Mouse (Mus musculus): Measurements from ENCODE around the gene Stoml2. TPM values are rescaled to one million over a fixed set of nuclear protein-coding genes. Genes with fewer than 3 reads are reported as not detected.
A peak's percentile ranks its signal among the peaks of the same experiment; 100 is the strongest.

The Stoml2 gene
- total RNA-seq, 1 experiment: 279 TPM

DNA sequence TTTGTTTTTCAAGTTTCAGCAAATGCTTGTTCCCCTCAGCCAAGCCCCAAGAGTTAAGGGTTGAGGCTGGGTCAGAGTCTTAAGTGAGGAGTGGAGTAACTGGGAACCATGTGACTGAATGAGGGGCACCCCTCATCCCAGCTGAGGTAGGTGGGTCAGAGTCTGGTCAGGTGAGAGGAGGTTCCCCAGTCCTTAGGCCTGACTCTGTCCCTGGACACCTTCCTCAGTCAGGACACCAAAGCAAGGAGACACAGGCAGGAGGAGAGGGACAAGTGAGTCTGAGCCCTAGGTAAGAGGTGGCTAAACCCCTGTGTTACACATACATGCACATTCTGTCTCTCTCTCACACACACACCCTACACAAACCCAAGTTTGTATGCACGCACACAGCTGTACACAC, 991 bp upstream of the Stoml2 start:
- in situ Hi-C loops (cut with MboI; ENCODE audit: low sequenced_read_pairs in 2 of 2, unreplicated experiment in 2 of 2): no loop called here
- peaks cover 14% of the 10 kb centered on the region for H3K36me3 ChIP-seq (ENCODE audit: control insufficient read depth, insufficient read depth, low read length, poor library complexity, severe bottlenecking)
- H3K4me1 ChIP-seq (ENCODE audit: control insufficient read depth in 2 of 2, insufficient read depth in 2 of 2, low read length in 2 of 2, poor library complexity in 1 of 2): peaks cover 0 to 3% of the 10 kb centered on the region in 2 experiments; a peak in 1 of 4 replicates
- H3K4me3 ChIP-seq (ENCODE audit: insufficient read depth in 1 of 2, low read depth in 1 of 2, low read length in 2 of 2, poor library complexity in 1 of 2, severe bottlenecking in 1 of 2): no peak overlapping the region
- TF ChIP-seq MAFK (IDR thresholded peaks at IDR 0.05; ENCODE audit: insufficient read depth, low read depth, low read length) (no peak), ZC3H11A (IDR thresholded peaks at IDR 0.05; ENCODE audit: borderline replicate concordance, low read depth, low read length) (no peak), CHD2 (IDR thresholded peaks at IDR 0.05; ENCODE audit: low read depth, low read length) (no peak), ZNF384 (IDR thresholded peaks at IDR 0.05; ENCODE audit: low read depth, low read length) (no peak), HCFC1 (IDR thresholded peaks at IDR 0.05; ENCODE audit: borderline replicate concordance, insufficient read depth, low read length) (no peak)
- H3K9me3 ChIP-seq (ENCODE audit: control insufficient read depth, insufficient read depth, low read depth, low read length): no peaks in the 10 kb centered on the region
- no peak overlapping the region for H3K27ac ChIP-seq (ENCODE audit: insufficient read depth, low read depth, low read length, poor library complexity, severe bottlenecking)
- DNase-seq (ENCODE audit: low read depth, low spot score): no peak
- H3K9ac ChIP-seq (ENCODE audit: insufficient read depth, low read depth, low read length, poor library complexity, severe bottlenecking): no peak overlapping the region

DNA sequence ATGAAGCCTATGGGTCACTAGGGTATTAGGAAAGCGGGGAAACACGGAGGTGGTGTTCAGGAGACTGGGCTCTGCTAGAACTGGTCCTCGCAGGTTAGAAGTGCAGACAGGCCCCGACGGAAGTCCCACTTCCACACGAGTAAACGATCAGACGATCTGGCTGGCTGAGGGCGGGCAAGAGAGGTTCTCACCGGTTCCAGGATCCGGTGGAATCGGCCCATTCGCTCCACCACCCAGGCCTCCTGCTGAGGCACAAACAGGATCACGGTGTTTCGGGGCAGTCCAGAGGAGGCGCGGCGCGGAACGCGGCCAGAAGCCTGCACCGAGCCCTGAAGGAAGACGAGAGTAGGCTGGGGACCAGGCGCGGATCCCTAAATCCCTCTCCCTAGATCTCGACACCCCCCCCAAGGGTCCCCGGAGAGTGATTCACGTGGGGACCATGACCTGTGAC, 705 bp downstream of the Stoml2 start:
- Histone ChIP-seq H3K27ac (ENCODE audit: insufficient read depth, low read depth, low read length, poor library complexity, severe bottlenecking) (peak overlapping the region; percentile 68), H3K9me3 (ENCODE audit: control insufficient read depth, insufficient read depth, low read depth, low read length) (no peaks in the 10 kb centered on the region), H3K4me3 (ENCODE audit: insufficient read depth in 1 of 2, low read depth in 1 of 2, low read length in 2 of 2, poor library complexity in 1 of 2, severe bottlenecking in 1 of 2) (peak overlapping the region; percentile 85), H3K9ac (ENCODE audit: insufficient read depth, low read depth, low read length, poor library complexity, severe bottlenecking) (peak overlapping the region; percentile 94), H3K4me1 (ENCODE audit: control insufficient read depth in 2 of 2, insufficient read depth in 2 of 2, low read length in 2 of 2, poor library complexity in 1 of 2) (peaks cover 0 to 3% of the 10 kb centered on the region in 2 experiments; a peak in 1 of 4 replicates), H3K36me3 (ENCODE audit: control insufficient read depth, insufficient read depth, low read length, poor library complexity, severe bottlenecking) (peaks cover 14% of the 10 kb centered on the region)
- DNase-seq (ENCODE audit: low read depth, low spot score): no peak
- TF ChIP-seq CHD2 (IDR thresholded peaks at IDR 0.05; ENCODE audit: low read depth, low read length): no peak
- in situ Hi-C loops (cut with MboI; ENCODE audit: low sequenced_read_pairs in 2 of 2, unreplicated experiment in 2 of 2): no loop called here

DNA sequence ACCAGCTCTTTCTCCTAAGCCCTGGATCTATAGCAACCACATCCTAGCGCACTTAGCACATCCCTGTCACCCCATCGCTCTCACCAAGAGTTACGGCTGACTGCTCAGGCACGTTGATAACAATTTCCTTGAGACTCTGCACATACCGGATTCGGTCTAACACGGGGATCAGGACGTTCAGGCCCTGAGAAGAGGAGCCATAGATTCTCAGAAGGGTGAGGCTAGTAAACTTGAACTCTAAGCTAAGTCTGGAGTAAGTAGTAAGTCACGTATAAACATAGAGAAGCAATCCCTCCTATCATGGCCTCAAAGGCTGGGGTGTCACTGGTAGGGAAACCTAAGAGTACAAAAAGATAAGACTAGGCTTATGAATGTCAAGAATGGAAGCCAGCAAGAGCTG, 1.2 kb downstream of the Stoml2 start:
- Histone ChIP-seq H3K9ac (ENCODE audit: insufficient read depth, low read depth, low read length, poor library complexity, severe bottlenecking) (peak overlapping the region; percentile 94), H3K9me3 (ENCODE audit: control insufficient read depth, insufficient read depth, low read depth, low read length) (no peaks in the 10 kb centered on the region), H3K36me3 (ENCODE audit: control insufficient read depth, insufficient read depth, low read length, poor library complexity, severe bottlenecking) (peaks cover 14% of the 10 kb centered on the region), H3K27ac (ENCODE audit: insufficient read depth, low read depth, low read length, poor library complexity, severe bottlenecking) (no peak overlapping the region), H3K4me1 (ENCODE audit: control insufficient read depth in 2 of 2, insufficient read depth in 2 of 2, low read length in 2 of 2, poor library complexity in 1 of 2) (peaks cover 0 to 3% of the 10 kb centered on the region in 2 experiments; a peak in 1 of 4 replicates), H3K4me3 (ENCODE audit: insufficient read depth in 1 of 2, low read depth in 1 of 2, low read length in 2 of 2, poor library complexity in 1 of 2, severe bottlenecking in 1 of 2) (peak overlapping the region; percentile 85)
- in situ Hi-C loops (cut with MboI; ENCODE audit: low sequenced_read_pairs in 2 of 2, unreplicated experiment in 2 of 2): no loop called here
- DNase-seq (ENCODE audit: low read depth, low spot score): no peak
- TF ChIP-seq ZC3H11A (IDR thresholded peaks at IDR 0.05; ENCODE audit: borderline replicate concordance, low read depth, low read length) (no peak), MAFK (IDR thresholded peaks at IDR 0.05; ENCODE audit: insufficient read depth, low read depth, low read length) (no peak), CHD2 (IDR thresholded peaks at IDR 0.05; ENCODE audit: low read depth, low read length) (no peak), ZNF384 (IDR thresholded peaks at IDR 0.05; ENCODE audit: low read depth, low read length) (no peak), HCFC1 (IDR thresholded peaks at IDR 0.05; ENCODE audit: borderline replicate concordance, insufficient read depth, low read length) (no peak)

DNA sequence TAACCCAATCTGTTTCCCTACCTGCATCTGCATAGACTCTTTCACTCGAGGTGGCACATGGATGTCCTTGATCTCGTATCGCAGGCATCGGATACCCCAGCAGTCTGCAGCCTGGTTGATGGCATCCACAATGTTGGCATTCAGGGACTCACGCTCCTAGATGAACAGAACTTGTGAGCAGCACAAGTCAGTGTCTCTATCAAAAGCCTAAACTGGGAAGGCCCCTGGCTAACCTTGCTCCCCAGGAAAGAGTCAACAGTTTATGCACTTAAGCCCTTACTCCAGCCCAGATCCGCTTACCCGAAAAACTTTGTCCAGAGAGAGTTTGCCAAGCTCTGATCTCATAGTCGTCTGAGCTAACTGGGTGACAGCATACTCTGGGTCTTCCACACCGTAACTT, 1.8 kb downstream of the Stoml2 start:
- no peak overlapping the region for H3K27ac ChIP-seq (ENCODE audit: insufficient read depth, low read depth, low read length, poor library complexity, severe bottlenecking)
- no peak overlapping the region for H3K9ac ChIP-seq (ENCODE audit: insufficient read depth, low read depth, low read length, poor library complexity, severe bottlenecking)
- no peak for TF ChIP-seq MAFK (IDR thresholded peaks at IDR 0.05; ENCODE audit: insufficient read depth, low read depth, low read length)
- no peak for TF ChIP-seq ZNF384 (IDR thresholded peaks at IDR 0.05; ENCODE audit: low read depth, low read length)
- TF ChIP-seq HCFC1 (IDR thresholded peaks at IDR 0.05; ENCODE audit: borderline replicate concordance, insufficient read depth, low read length): no peak
- TF ChIP-seq ZC3H11A (IDR thresholded peaks at IDR 0.05; ENCODE audit: borderline replicate concordance, low read depth, low read length): no peak
- no peak for TF ChIP-seq CHD2 (IDR thresholded peaks at IDR 0.05; ENCODE audit: low read depth, low read length)
- no peak overlapping the region for H3K4me3 ChIP-seq (ENCODE audit: insufficient read depth in 1 of 2, low read depth in 1 of 2, low read length in 2 of 2, poor library complexity in 1 of 2, severe bottlenecking in 1 of 2)
- no peak for DNase-seq (ENCODE audit: low read depth, low spot score)
- no peaks in the 10 kb centered on the region for H3K9me3 ChIP-seq (ENCODE audit: control insufficient read depth, insufficient read depth, low read depth, low read length)
- H3K4me1 ChIP-seq (ENCODE audit: control insufficient read depth in 2 of 2, insufficient read depth in 2 of 2, low read length in 2 of 2, poor library complexity in 1 of 2): peaks cover 0 to 6% of the 10 kb centered on the region in 2 experiments; a peak in 1 of 4 replicates
- in situ Hi-C loops (cut with MboI; ENCODE audit: low sequenced_read_pairs in 2 of 2, unreplicated experiment in 2 of 2): no loop called here
- H3K36me3 ChIP-seq (ENCODE audit: control insufficient read depth, insufficient read depth, low read length, poor library complexity, severe bottlenecking): peaks cover 14% of the 10 kb centered on the region

DNA sequence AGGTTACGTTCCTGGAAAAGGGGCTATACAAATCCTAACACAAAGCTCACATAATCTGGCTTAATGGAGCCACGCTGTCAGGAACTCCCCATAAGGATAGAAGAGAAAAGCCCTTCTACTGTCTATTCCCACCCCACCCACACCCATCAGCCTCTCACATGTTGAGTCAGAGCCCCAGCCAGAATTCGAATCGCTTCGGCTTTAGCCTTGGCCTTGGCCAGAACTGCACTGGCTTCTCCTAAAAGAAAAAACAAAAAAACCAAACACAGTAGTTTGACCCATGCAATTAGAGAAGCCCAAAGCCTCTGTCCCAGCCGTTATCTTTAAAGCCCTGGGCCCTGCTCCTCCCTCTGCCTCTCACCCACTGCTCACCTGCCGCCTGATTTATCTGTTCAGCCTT, 2.4 kb downstream of the Stoml2 start:
- Histone ChIP-seq H3K9ac (ENCODE audit: insufficient read depth, low read depth, low read length, poor library complexity, severe bottlenecking) (no peak overlapping the region), H3K27ac (ENCODE audit: insufficient read depth, low read depth, low read length, poor library complexity, severe bottlenecking) (no peak overlapping the region), H3K4me3 (ENCODE audit: insufficient read depth in 1 of 2, low read depth in 1 of 2, low read length in 2 of 2, poor library complexity in 1 of 2, severe bottlenecking in 1 of 2) (no peak overlapping the region), H3K4me1 (ENCODE audit: control insufficient read depth in 2 of 2, insufficient read depth in 2 of 2, low read length in 2 of 2, poor library complexity in 1 of 2) (peaks cover 2 to 10% of the 10 kb centered on the region in 2 experiments; a peak in 1 of 4 replicates), H3K9me3 (ENCODE audit: control insufficient read depth, insufficient read depth, low read depth, low read length) (no peaks in the 10 kb centered on the region), H3K36me3 (ENCODE audit: control insufficient read depth, insufficient read depth, low read length, poor library complexity, severe bottlenecking) (peaks cover 16% of the 10 kb centered on the region)
- DNase-seq (ENCODE audit: low read depth, low spot score): no peak
- TF ChIP-seq ZC3H11A (IDR thresholded peaks at IDR 0.05; ENCODE audit: borderline replicate concordance, low read depth, low read length): no peak
- no peak for TF ChIP-seq MAFK (IDR thresholded peaks at IDR 0.05; ENCODE audit: insufficient read depth, low read depth, low read length)
- TF ChIP-seq CHD2 (IDR thresholded peaks at IDR 0.05; ENCODE audit: low read depth, low read length): no peak
- no peak for TF ChIP-seq HCFC1 (IDR thresholded peaks at IDR 0.05; ENCODE audit: borderline replicate concordance, insufficient read depth, low read length)
- TF ChIP-seq ZNF384 (IDR thresholded peaks at IDR 0.05; ENCODE audit: low read depth, low read length): no peak
- in situ Hi-C loops (cut with MboI; ENCODE audit: low sequenced_read_pairs in 2 of 2, unreplicated experiment in 2 of 2): no loop called here
